Mouse (Mus musculus) layer of hippocampus, postnatal 10 days (tissue): ENCODE data around the gene Gpr39. TPM values are rescaled to one million over a fixed set of nuclear protein-coding genes. Genes with fewer than 3 reads are reported as not detected.

ENCODE experiments used
- DNase-seq, 2 experiments: peaks; one replicate each; pipeline ENCODE4 v3.0.0; 2021; ENCODE audit warnings: low spot score in 2 of 2
- total RNA-seq, 2 experiments: library from RNA; stranded (reverse); gene quantifications; 2 replicates each; pipeline ENCODE4 v1.2.3; 2021

Gene Gpr39
- total RNA-seq, 2 experiments from 2014 or later, result 0.39 to 0.40 TPM

GRCm38 (mm10) chr1:125789804-125790203 is 113.0 kb downstream of the Gpr39 start:
- DNase-seq, result peak; percentile 80 to 85

- no peak for DNase-seq
Observed at GRCm38 (mm10) chr1:125800506-125800905, 123.7 kb downstream of the Gpr39 start.

GRCm38 (mm10) chr1:125808426-125808825 is 131.6 kb downstream of the Gpr39 start:
- DNase-seq, result peak; percentile 32 to 50

- DNase-seq, result no peak
Observed at GRCm38 (mm10) chr1:125813141-125813782, 136.5 kb downstream of the Gpr39 start.

GRCm38 (mm10) chr1:125821101-125821500 is 144.3 kb downstream of the Gpr39 start:
- DNase-seq, result no peak

- peak; percentile 20 to 25 for DNase-seq
Observed at GRCm38 (mm10) chr1:125823611-125824010, 146.8 kb downstream of the Gpr39 start.

GRCm38 (mm10) chr1:125837507-125837906 is 160.7 kb downstream of the Gpr39 start:
- DNase-seq, result no peak

GRCm38 (mm10) chr1:125839746-125840392 is 163.1 kb downstream of the Gpr39 start:
- no peak for DNase-seq

- DNase-seq, result no peak
Observed at GRCm38 (mm10) chr1:125854646-125855045, 177.9 kb downstream of the Gpr39 start.

GRCm38 (mm10) chr1:125858631-125859030 is 181.8 kb downstream of the Gpr39 start:
- peak in 1 of 2 experiments; percentile 38 for DNase-seq

GRCm38 (mm10) chr1:125870056-125870455 is 193.3 kb downstream of the Gpr39 start:
- DNase-seq, result no peak

GRCm38 (mm10) chr1:125893158-125893557 is 216.4 kb downstream of the Gpr39 start:
- no peak for DNase-seq

- DNase-seq, result peak; percentile 48 to 65
Observed at GRCm38 (mm10) chr1:125910211-125910870, 233.5 kb downstream of the Gpr39 start.

- DNase-seq, result peak in 1 of 2 experiments; percentile 17
Observed at GRCm38 (mm10) chr1:125910871-125911265, 234.1 kb downstream of the Gpr39 start.

GRCm38 (mm10) chr1:125911337-125911900 is 234.6 kb downstream of the Gpr39 start:
- DNase-seq, result peak; percentile 65 to 67

- DNase-seq, result peak; percentile 45 to 62
Observed at GRCm38 (mm10) chr1:125911901-125912445, 235.2 kb downstream of the Gpr39 start.

- peak in 1 of 2 experiments; percentile 16 for DNase-seq
Observed at GRCm38 (mm10) chr1:125912601-125913600, 236.1 kb downstream of the Gpr39 start, which contains the start of gene Lypd1. Lypd1 (minus strand) TSS chr1:125913101.

- DNase-seq, result no peak
Observed at GRCm38 (mm10) chr1:125920696-125921095, 243.9 kb downstream of the Gpr39 start.

GRCm38 (mm10) chr1:125923062-125923461 is 246.3 kb downstream of the Gpr39 start:
- DNase-seq, result no peak
